Mouse (Mus musculus) bone marrow macrophage, adult 2 months (primary cell): ENCODE data around the gene Lst1.

ENCODE experiments used
- CTCF ChIP-seq: IDR thresholded peaks from 2 replicates; pipeline ENCODE4 v1.5.1; 2012; ENCODE audit warnings: low read depth, mild to moderate bottlenecking, low read length, moderate library complexity
- POLR2A ChIP-seq: IDR thresholded peaks from 2 replicates; pipeline ENCODE4 v1.6.1; 2012; ENCODE audit warnings: mild to moderate bottlenecking, low read depth, low read length, borderline replicate concordance

DNA sequence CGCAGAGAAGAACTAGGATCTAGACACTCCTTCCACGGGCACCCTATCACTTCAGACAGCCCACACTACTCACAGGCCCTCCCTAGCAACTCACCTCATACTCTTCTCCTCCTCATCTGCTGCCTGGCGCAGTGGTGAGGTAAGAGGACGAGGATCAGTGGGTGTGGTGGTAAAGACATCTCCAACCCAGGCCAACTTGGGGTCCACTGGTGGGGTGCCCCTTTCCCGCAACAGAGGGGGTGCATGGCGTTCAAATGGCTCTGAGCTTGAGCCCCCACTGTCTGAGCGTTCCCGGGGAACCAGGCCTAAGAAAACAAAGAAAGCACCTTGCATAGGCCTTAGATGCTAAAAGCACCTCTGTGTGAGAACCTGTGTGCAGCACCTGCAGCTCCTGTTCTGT is 31.0 kb downstream of the Lst1 start:
- TF ChIP-seq CTCF, result no peak
- no peak for TF ChIP-seq POLR2A
